Mouse (Mus musculus): ENCODE data around the gene Camk2n2.

DNA sequence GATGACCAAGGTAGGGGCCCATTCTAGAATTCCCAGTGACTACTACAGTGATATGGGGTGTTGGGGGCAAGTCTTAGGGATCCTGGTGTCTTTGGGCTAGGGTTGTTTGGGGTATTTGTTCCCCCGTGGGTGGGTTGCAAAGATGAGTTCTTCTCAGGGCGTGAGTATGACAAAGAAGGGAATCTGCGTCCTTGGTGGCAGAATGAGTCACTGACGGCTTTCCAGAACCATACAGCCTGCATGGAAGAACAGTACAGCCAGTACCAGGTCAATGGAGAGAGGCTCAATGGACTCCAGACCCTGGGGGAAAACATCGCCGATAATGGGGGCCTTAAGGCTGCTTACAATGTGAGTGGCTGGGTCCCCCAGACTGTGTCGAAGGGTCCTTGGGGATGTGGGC, 22.8 kb upstream of the Camk2n2 start:
- TF ChIP-seq CTCF (conservative IDR thresholded peaks at IDR 0.05 in 1 of 2, IDR thresholded peaks at IDR 0.05 in 1 of 2; ENCODE audit: low read depth in 2 of 2, low read length in 2 of 2) (no peak), POLR2A (IDR thresholded peaks at IDR 0.05; ENCODE audit: low read depth, low read length) (no peak), TCF12 (IDR thresholded peaks at IDR 0.05; ENCODE audit: low read depth, low read length) (no peak)

Data from CH12.LX (cell line).